Mouse (Mus musculus) liver, embryonic 14.5 days (tissue): ENCODE measurements around the gene Pgk2.
"Not testable (repeated sequence)": the region's sequence is repeated elsewhere in the genome, so short reads cannot be mapped to it uniquely, and the experiment has no call there.

ENCODE experiments used
- CTCF ChIP-seq: IDR thresholded peaks from 2 replicates; pipeline ENCODE4 v1.5.1; 2016; ENCODE audit warnings: antibody characterized with exemption, low read depth, control low read depth
- EP300 ChIP-seq: IDR thresholded peaks from 2 replicates; pipeline ENCODE4 v1.6.1; 2016; ENCODE audit warnings: antibody characterized with exemption, low read depth

DNA sequence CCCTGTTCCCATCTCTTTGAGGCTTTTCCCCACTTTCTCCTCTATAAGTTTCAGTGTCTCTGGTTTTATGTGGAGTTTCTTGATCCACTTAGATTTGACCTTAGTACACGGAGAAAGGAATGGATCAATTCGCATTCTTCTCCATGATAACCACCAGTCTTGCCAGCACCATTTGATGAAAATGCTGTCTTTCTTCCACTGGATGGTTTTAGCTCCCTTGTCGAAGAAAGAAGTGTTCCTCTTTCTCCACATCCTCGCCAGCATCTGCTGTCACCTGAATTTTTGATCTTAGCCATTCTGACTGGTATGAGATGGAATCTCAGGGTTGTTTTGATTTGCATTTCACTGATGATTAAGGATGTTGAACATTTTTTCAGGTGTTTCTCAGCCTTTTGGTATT lies 18.2 kb downstream of the Pgk2 start:
- TF ChIP-seq CTCF, EP300: not testable (repeated sequence)
